Mouse (Mus musculus) kidney, postnatal 0 days (tissue): ENCODE measurements around the gene Ang2. TPM values are rescaled to one million over a fixed set of nuclear protein-coding genes. Genes with fewer than 3 reads are reported as not detected.
"Not testable (repeated sequence)": the region's sequence is repeated elsewhere in the genome, so short reads cannot be mapped to it uniquely, and the experiment has no call there.

Source experiments
- ATAC-seq: fragments of 200-750 bp; cut with Nextera tagmentation; replicated peaks from 2 replicates; pipeline ENCODE4 v1.8.0; 2017; ENCODE audit warnings: low read depth, moderate number of reproducible peaks, moderate TSS enrichment, moderate library complexity; ENCODE audit not compliant: low FRiP score
- DNase-seq: peaks from one replicate; pipeline ENCODE4 v3.0.0-alpha.2; 2016; ENCODE audit warnings: low spot score
- H3K27ac ChIP-seq: fragments of 300-500 bp; sonication (generic); 2 replicates; pipeline ENCODE4 v1.5.1; 2014; ENCODE audit warnings: mild to moderate bottlenecking
- H3K27me3 ChIP-seq: fragments of 300-500 bp; sonication (generic); 2 replicates; pipeline ENCODE4 v1.6.1; 2014; ENCODE audit warnings: low read length, mixed read lengths; ENCODE audit not compliant: insufficient read depth
- H3K36me3 ChIP-seq: fragments of 300-500 bp; sonication (generic); 2 replicates; pipeline ENCODE4 v1.6.1; 2014; ENCODE audit warnings: low read length, mixed read lengths; ENCODE audit not compliant: insufficient read depth
- H3K4me1 ChIP-seq: fragments of 300-500 bp; sonication (generic); replicated peaks from 2 replicates; pipeline ENCODE4 v1.6.1; 2014; ENCODE audit warnings: antibody characterized with exemption, low read length, mixed read lengths; ENCODE audit not compliant: insufficient read depth
- H3K4me2 ChIP-seq: fragments of 300-500 bp; sonication (generic); 2 replicates; pipeline ENCODE4 v1.6.1; 2014; ENCODE audit warnings: mild to moderate bottlenecking, low read length, moderate library complexity, mixed read lengths
- H3K4me3 ChIP-seq: fragments of 300-500 bp; sonication (generic); replicated peaks from 2 replicates; pipeline ENCODE4 v1.5.1; 2014; ENCODE audit warnings: low read depth, low read length
- H3K9ac ChIP-seq: fragments of 300-500 bp; sonication (generic); 2 replicates; pipeline ENCODE4 v1.6.1; 2014; ENCODE audit warnings: low read depth, low read length
- H3K9me3 ChIP-seq: fragments of 300-500 bp; sonication (generic); replicated peaks from 2 replicates; pipeline ENCODE4 v1.6.1; 2016; ENCODE audit warnings: low read length, inconsistent platforms, mixed read lengths
- CTCF ChIP-seq: IDR thresholded peaks from 2 replicates; pipeline ENCODE4 v1.5.1; 2016; ENCODE audit warnings: antibody characterized with exemption, low read depth, mild to moderate bottlenecking, moderate library complexity
- WGBS: fragments of 180-500 bp; shearing (Covaris S2); extraction: QIAGEN DNeasy Blood & Tissue Kit; methylation state at CpG from one replicate; pipeline ENCODE4 v1.1.7; 2014; 5-methylcytosine and 5-hydroxymethylcytosine counted together
- polyA plus RNA-seq: library from polyadenylated mRNA; unstranded; fragments of >200 nt; fragmentation: Nextera tagmentation; extraction: Ambion mirVana; gene quantifications from 2 replicates; pipeline ENCODE4 v1.2.1, GENCODE M21; 2015

Ang2 gene
- not detected in 2 replicates for polyA plus RNA-seq

GRCm38 (mm10) chr14:51199098-51200023, at the start of gene Ang2:
TSS of gene Ang2 (minus strand) at chr14:51199148.
- DNase-seq = no peak
- 76% methylated on average over 5 of the region's 5 CpGs for WGBS
- H3K4me3 ChIP-seq = no peak within 1 kb of the TSS

GRCm38 (mm10) chr14:51247736-51248135, 48.8 kb upstream of the Ang2 start:
- no peak overlapping the region for H3K27ac ChIP-seq
- ATAC-seq (no peak), DNase-seq (no peak)
- H3K27me3 ChIP-seq = no peaks in the 10 kb centered on the region
- 62% methylated on average over 1 of the region's 1 CpGs for WGBS
- H3K4me2 ChIP-seq = no peak overlapping the region
- no peak for TF ChIP-seq CTCF
- no peaks in the 10 kb centered on the region for H3K4me1 ChIP-seq
- no peaks in the 10 kb centered on the region for H3K36me3 ChIP-seq
- no peak overlapping the region for H3K4me3 ChIP-seq
- no peak overlapping the region for H3K9ac ChIP-seq
- no peaks in the 10 kb centered on the region for H3K9me3 ChIP-seq

More at GRCm38 (mm10) chr14:51199098-51200023, at the start of gene Ang2:
- Histone ChIP-seq H3K36me3 (no peaks in the 10 kb centered on the region), H3K4me2 (no peak within 1 kb of the TSS), H3K4me1 (no peaks in the 10 kb centered on the region), H3K27ac (no peak within 1 kb of the TSS), H3K9me3 (no peaks in the 10 kb centered on the region), H3K27me3 (no peaks in the 10 kb centered on the region), H3K9ac (no peak within 1 kb of the TSS)
- ATAC-seq = no peak
- no peak for TF ChIP-seq CTCF

- ATAC-seq (no peak), DNase-seq (peak; percentile 68)
- Histone ChIP-seq H3K27me3 (no peaks in the 10 kb centered on the region), H3K36me3 (no peaks in the 10 kb centered on the region), H3K9me3 (no peaks in the 10 kb centered on the region), H3K4me3 (no peak overlapping the region), H3K27ac (no peak overlapping the region), H3K9ac (no peak overlapping the region), H3K4me1 (no peaks in the 10 kb centered on the region), H3K4me2 (no peak overlapping the region)
- peak; percentile 77 for TF ChIP-seq CTCF
Observed at GRCm38 (mm10) chr14:51240899-51241298, 42.0 kb upstream of the Ang2 start.

- ATAC-seq = not testable (repeated sequence)
Observed at GRCm38 (mm10) chr14:51237488-51237887, 38.5 kb upstream of the Ang2 start.

GRCm38 (mm10) chr14:51229657-51230056, 30.7 kb upstream of the Ang2 start:
- H3K4me3 ChIP-seq, H3K9ac ChIP-seq, H3K27ac ChIP-seq, H3K36me3 ChIP-seq, DNase-seq, H3K4me1 ChIP-seq, H3K9me3 ChIP-seq, ATAC-seq, H3K4me2 ChIP-seq, H3K27me3 ChIP-seq: not testable (repeated sequence)
- WGBS = 55% methylated on average over 4 of the region's 4 CpGs

More at GRCm38 (mm10) chr14:51237488-51237887, 38.5 kb upstream of the Ang2 start:
- H3K27ac ChIP-seq, H3K4me2 ChIP-seq, H3K36me3 ChIP-seq, H3K27me3 ChIP-seq, H3K4me1 ChIP-seq, H3K9me3 ChIP-seq, H3K9ac ChIP-seq, DNase-seq, H3K4me3 ChIP-seq: not testable (repeated sequence)
- WGBS = 73% methylated on average over 1 of the region's 1 CpGs

- H3K4me1 ChIP-seq, DNase-seq, H3K9ac ChIP-seq, ATAC-seq, H3K4me3 ChIP-seq, H3K27me3 ChIP-seq, H3K27ac ChIP-seq, H3K36me3 ChIP-seq, H3K9me3 ChIP-seq, H3K4me2 ChIP-seq: not testable (repeated sequence)
- WGBS = 87% methylated on average over 3 of the region's 3 CpGs
Observed at GRCm38 (mm10) chr14:51220075-51220474, 21.1 kb upstream of the Ang2 start.
